Mouse (Mus musculus) monocyte, adult 2 months (primary cell): Measurements from ENCODE around the gene Slc35b4.

Experiments
- DNase-seq, 2 experiments: peaks; one replicate each; pipeline ENCODE4 v3.0.0; 2022; ENCODE audit warnings: low spot score in 2 of 2, low read depth in 1 of 2

Gene Slc35b4

GRCm38 (mm10) chr6:34171748-34172457 is 5.0 kb downstream of the Slc35b4 start:
- no peak for DNase-seq

- no peak for DNase-seq
Observed at GRCm38 (mm10) chr6:34170844-34171494, 5.9 kb downstream of the Slc35b4 start.

- no peak for DNase-seq
Observed at GRCm38 (mm10) chr6:34168834-34169233, 8.1 kb downstream of the Slc35b4 start.

- DNase-seq = no peak
Observed at GRCm38 (mm10) chr6:34163014-34163413, 13.9 kb downstream of the Slc35b4 start.

GRCm38 (mm10) chr6:34162607-34163006 is 14.3 kb downstream of the Slc35b4 start:
- DNase-seq = no peak

- DNase-seq = no peak
Observed at GRCm38 (mm10) chr6:34161511-34161910, 15.4 kb downstream of the Slc35b4 start.

- DNase-seq = no peak
Observed at GRCm38 (mm10) chr6:34160816-34161310, 16.0 kb downstream of the Slc35b4 start.

- DNase-seq = no peak
Observed at GRCm38 (mm10) chr6:34159998-34160815, 16.7 kb downstream of the Slc35b4 start.

GRCm38 (mm10) chr6:34156841-34157748 is 19.8 kb downstream of the Slc35b4 start:
- DNase-seq = no peak

GRCm38 (mm10) chr6:34156057-34156456 is 20.9 kb downstream of the Slc35b4 start:
- no peak for DNase-seq

GRCm38 (mm10) chr6:34155137-34155804 is 21.6 kb downstream of the Slc35b4 start:
- no peak for DNase-seq

- no peak for DNase-seq
Observed at GRCm38 (mm10) chr6:34154202-34154601, 22.7 kb downstream of the Slc35b4 start.

GRCm38 (mm10) chr6:34153069-34154052 is 23.6 kb downstream of the Slc35b4 start:
- DNase-seq = no peak

GRCm38 (mm10) chr6:34149821-34150220 is 27.1 kb downstream of the Slc35b4 start:
- no peak for DNase-seq

- DNase-seq = no peak
Observed at GRCm38 (mm10) chr6:34149066-34149465, 27.8 kb downstream of the Slc35b4 start.

GRCm38 (mm10) chr6:34148639-34149038 is 28.3 kb downstream of the Slc35b4 start:
- no peak for DNase-seq

GRCm38 (mm10) chr6:34148021-34148420 is 28.9 kb downstream of the Slc35b4 start:
- DNase-seq = no peak

- no peak for DNase-seq
Observed at GRCm38 (mm10) chr6:34146042-34146441, 30.9 kb downstream of the Slc35b4 start.

- DNase-seq = no peak
Observed at GRCm38 (mm10) chr6:34142931-34143330, 34.0 kb downstream of the Slc35b4 start.
